Mouse (Mus musculus) C2C12 (cell line): ENCODE measurements around the gene Svbp.

Experiments used
- MAX ChIP-seq: IDR thresholded peaks from one replicate; pipeline ENCODE4 v1.6.1; 2011; ENCODE audit warnings: mild to moderate bottlenecking, control low read depth
- MYOD1 ChIP-seq: IDR thresholded peaks from one replicate; pipeline ENCODE4 v1.6.1; 2011; ENCODE audit warnings: low read depth; ENCODE audit not compliant: control insufficient read depth, insufficient read length
- MYOG ChIP-seq: IDR thresholded peaks from one replicate; pipeline ENCODE4 v1.6.1; 2011; ENCODE audit not compliant: control insufficient read depth, insufficient read length; ENCODE audit errors: extremely low read depth

- TF ChIP-seq MYOG: no peak
- TF ChIP-seq MAX: no peak
- no peak for TF ChIP-seq MYOD1
Observed at GRCm38 (mm10) chr4:119218169-119218568, 23.1 kb downstream of the Svbp start, which contains the start of gene Tmem269.
